ENCODE assay signal across 23 mouse cellular contexts in the genomic region with DNA sequence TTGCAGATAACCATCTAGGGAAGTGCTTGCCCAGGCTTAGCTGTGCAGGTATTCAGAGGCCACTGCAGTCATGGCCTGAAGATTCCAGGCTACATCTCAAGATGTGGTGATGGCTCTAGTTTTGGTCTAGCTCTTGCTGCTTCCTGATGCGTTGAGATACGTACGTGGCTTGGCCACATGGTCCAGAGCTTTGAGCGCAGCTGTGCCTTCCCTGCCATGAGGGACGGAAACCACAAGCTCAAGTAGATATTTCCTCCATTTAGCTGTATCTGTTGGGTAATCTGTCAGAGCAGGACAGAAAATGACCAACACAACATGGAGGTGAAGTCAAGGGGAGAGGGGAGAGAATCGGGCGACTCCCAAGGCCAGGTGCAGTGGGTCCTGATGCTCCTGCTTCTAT. TPM values are rescaled to one million over a fixed set of nuclear protein-coding genes. Genes with fewer than 3 reads are reported as not detected.
DNase-seq lines count a peak whose midpoint lies in the region; ATAC-seq lines count a peak whose summit lies in the region.
"Had no signal": no experiment of that assay in that cellular context is flagged by ENCODE, and none has a peak within 500 bp of the region (broad histone marks: within the 10 kb centered on the region; RNA-seq: fewer than 3 reads in every experiment).

No protein-coding gene starts in this region.

- H3K27me3 ChIP-seq in splenic B cell, adult 2 months (ENCODE audit: control insufficient read depth, insufficient read depth, low read length, poor library complexity, severe bottlenecking), result no peaks in the 10 kb centered on the region
- H3K27me3 ChIP-seq: heart, embryonic 12.5 days; hindbrain, embryonic 15.5 days had no signal

- ATAC-seq in granulocyte monocyte progenitor cell, adult 5-6 weeks (replicated peaks; ENCODE audit: poor library complexity, severe bottlenecking), result peak; percentile 96
- ATAC-seq in megakaryocyte progenitor cell, adult 5-6 weeks (replicated peaks; ENCODE audit: poor library complexity), result peak; percentile 96
- ATAC-seq: CD4-positive, CD25-positive, alpha-beta regulatory T cell, adult 4 months; forebrain, embryonic 14.5 days had no signal

- no peaks in the 10 kb centered on the region for H3K36me3 ChIP-seq in splenic B cell, adult 2 months (ENCODE audit: control insufficient read depth, insufficient read depth, low read length, poor library complexity, severe bottlenecking)
- H3K36me3 ChIP-seq: embryonic facial prominence, embryonic 10.5 days; forebrain, embryonic 10.5 days; G1E; heart, embryonic 12.5 days; hindbrain, embryonic 15.5 days had no signal

- peak; percentile 14 to 25 for DNase-seq in spleen, postnatal 36 days (ENCODE audit: low spot score in 2 of 2)
- no peak for DNase-seq in spleen, adult 12 weeks (ENCODE audit: low spot score)
- peak; percentile 49 for DNase-seq in splenic B cell, adult 2 months (ENCODE audit: low read depth, low spot score)
- no peak for DNase-seq in layer of hippocampus, postnatal 14 days (ENCODE audit: low spot score in 2 of 2)
- no peak for DNase-seq in ovary, postnatal 10 days (ENCODE audit: low spot score)
- DNase-seq in kidney, adult 8-10 months, result no peak
- DNase-seq: adrenal gland, postnatal 14 days; cerebellum, adult 11-12 months; cerebellum, adult 9-10 months; cerebellum, postnatal 25 days; gastrocnemius, adult 2 months; gastrocnemius, postnatal 25 days; heart, adult 18-20 months had no signal

RNA-seq across cellular contexts. Expression of a gene that starts 6.2 kb away (rescaled TPM):
- 123 and 129 TPM in 2 replicates for total RNA-seq in granulocyte monocyte progenitor cell, adult 5-6 weeks (2014; fragmentation: Nextera tagmentation)
- 96.1 and 109 TPM in 2 replicates for total RNA-seq in granulocyte monocyte progenitor cell, adult 5-6 weeks (2017)
- total RNA-seq in megakaryocyte progenitor cell, adult 5-6 weeks (2015), result 111 and 119 TPM in 2 replicates
- 94.2 and 94.7 TPM in 2 replicates for total RNA-seq in megakaryocyte progenitor cell, adult 5-6 weeks (2017)
- 1 to 10 TPM; 2.4 to 3.3 TPM for total RNA-seq in layer of hippocampus, postnatal 14 days (2021)

RNA-seq across cellular contexts. Expression of a gene that starts 43.7 kb away (rescaled TPM):
- not detected in 2 replicates for total RNA-seq in granulocyte monocyte progenitor cell, adult 5-6 weeks (2014; fragmentation: Nextera tagmentation)
- not detected in 2 replicates for total RNA-seq in granulocyte monocyte progenitor cell, adult 5-6 weeks (2017)
- not detected in 2 replicates for total RNA-seq in megakaryocyte progenitor cell, adult 5-6 weeks (2015)
- total RNA-seq in megakaryocyte progenitor cell, adult 5-6 weeks (2017), result not detected in 2 replicates
- 10 to 100 TPM; 92.5 to 99.2 TPM for total RNA-seq in layer of hippocampus, postnatal 14 days (2021)
- total RNA-seq: G1E had no signal

RNA-seq across cellular contexts. Expression of a gene that starts 50.1 kb away (rescaled TPM):
- not detected in 2 replicates for total RNA-seq in granulocyte monocyte progenitor cell, adult 5-6 weeks (2014; fragmentation: Nextera tagmentation)
- total RNA-seq in granulocyte monocyte progenitor cell, adult 5-6 weeks (2017), result 73.5 and 97.1 TPM in 2 replicates
- 43.2 and 74.2 TPM in 2 replicates for total RNA-seq in megakaryocyte progenitor cell, adult 5-6 weeks (2015)
- 135 and 270 TPM in 2 replicates for total RNA-seq in megakaryocyte progenitor cell, adult 5-6 weeks (2017)
- total RNA-seq in layer of hippocampus, postnatal 14 days (2021), result not detected
- total RNA-seq: gastrocnemius, adult 2 months; gastrocnemius, postnatal 25 days; heart, adult 18-20 months; heart, postnatal 25 days had no signal

RNA-seq across cellular contexts. Expression of a gene that starts 57.8 kb away (rescaled TPM):
- 7.6 and 17.0 TPM in 2 replicates for total RNA-seq in granulocyte monocyte progenitor cell, adult 5-6 weeks (2014; fragmentation: Nextera tagmentation)
- 10.5 and 16.0 TPM in 2 replicates for total RNA-seq in granulocyte monocyte progenitor cell, adult 5-6 weeks (2017)
- total RNA-seq in megakaryocyte progenitor cell, adult 5-6 weeks (2015), result 8.4 and 12.8 TPM in 2 replicates
- 15.9 and 16.4 TPM in 2 replicates for total RNA-seq in megakaryocyte progenitor cell, adult 5-6 weeks (2017)
- total RNA-seq in layer of hippocampus, postnatal 14 days (2021), result not detected
- total RNA-seq: adrenal gland, postnatal 14 days; gastrocnemius, adult 2 months; gastrocnemius, postnatal 25 days; heart, adult 18-20 months; heart, postnatal 25 days had no signal

Comparison
In these comparisons a context has a peak if more than half of its experiments do, and no peak if none do; other contexts are left out.
1. DNase-seq: peak in spleen, postnatal 36 days (2 of 2) and splenic B cell, adult 2 months (single experiment); none in spleen, adult 12 weeks (single experiment), layer of hippocampus, postnatal 14 days (0 of 2), ovary, postnatal 10 days (single experiment) and kidney, adult 8-10 months (0 of 2).
2. RNA of a gene that starts 6.2 kb away (total RNA-seq): 96.1 to 129 TPM in granulocyte monocyte progenitor cell, adult 5-6 weeks and 94.2 to 119 TPM in megakaryocyte progenitor cell, adult 5-6 weeks; 2.4 to 3.3 TPM in layer of hippocampus, postnatal 14 days; every median in the first group is over 10 times any median in the second.
3. RNA of a gene that starts 43.7 kb away (total RNA-seq): 92.5 to 99.2 TPM in layer of hippocampus, postnatal 14 days; not detected in granulocyte monocyte progenitor cell, adult 5-6 weeks and not detected in megakaryocyte progenitor cell, adult 5-6 weeks; every median in the first group is over 10 times any median in the second.